Mouse (Mus musculus) CH12.LX (cell line): Measurements from ENCODE around the gene Mrpl51. TPM values are rescaled to one million over a fixed set of nuclear protein-coding genes. Genes with fewer than 3 reads are reported as not detected.

Source experiments
- DNase-seq: peaks from one replicate; pipeline ENCODE4 v3.0.0-alpha.2; 2013; ENCODE audit errors: extremely low read depth
- H3K27ac ChIP-seq: 2 replicates; pipeline ENCODE4 v1.5.1; 2012; ENCODE audit warnings: low read depth, mild to moderate bottlenecking, control low read depth, moderate library complexity; ENCODE audit not compliant: insufficient read depth
- H3K27me3 ChIP-seq: replicated peaks from 2 replicates; pipeline ENCODE3; 2012; ENCODE audit warnings: inconsistent platforms
- H3K36me3 ChIP-seq, 2 experiments: replicated peaks in 1 of 2; 2 replicates each; pipeline versions ENCODE3 to v1.6.1; 2012; ENCODE audit warnings: inconsistent platforms in 1 of 2, low read length in 1 of 2, mild to moderate bottlenecking in 1 of 2, mixed read lengths in 1 of 2, moderate library complexity in 1 of 2; ENCODE audit not compliant: control insufficient read depth in 1 of 2, insufficient read depth in 1 of 2
- H3K4me1 ChIP-seq, 2 experiments: 2 replicates each; pipeline ENCODE4 v1.6.1; 2012; ENCODE audit warnings: inconsistent platforms in 1 of 2, moderate library complexity in 1 of 2; ENCODE audit not compliant: insufficient read depth in 2 of 2, control insufficient read depth in 1 of 2
- H3K4me2 ChIP-seq: 2 replicates; pipeline ENCODE4 v1.6.1; 2012; ENCODE audit warnings: low read depth, mild to moderate bottlenecking, control low read depth; ENCODE audit not compliant: poor library complexity, insufficient read depth, severe bottlenecking
- H3K4me3 ChIP-seq, 3 experiments: fragments of 150-350 bp in 1 of 3; sonication (generic) in 1 of 3; replicated peaks in 1 of 3; 2 replicates each; pipeline versions ENCODE3 to v1.5.1; 2011 to 2012; ENCODE audit warnings: low read depth in 2 of 3, low read length in 2 of 3, mild to moderate bottlenecking in 2 of 3, moderate library complexity in 2 of 3, control low read depth in 1 of 3, improper control_type of control experiment in 1 of 3, inconsistent platforms in 1 of 3, mixed read lengths in 1 of 3; ENCODE audit not compliant: poor library complexity in 1 of 3
- H3K79me2 ChIP-seq: replicated peaks from 2 replicates; pipeline ENCODE4 v1.6.1; 2012; ENCODE audit warnings: mild to moderate bottlenecking, moderate library complexity; ENCODE audit not compliant: control insufficient read depth, poor library complexity, insufficient read depth, severe bottlenecking; ENCODE audit errors: extremely low read depth
- H3K9ac ChIP-seq: 2 replicates; pipeline ENCODE4 v1.6.1; 2012; ENCODE audit warnings: low read depth, mild to moderate bottlenecking, control low read depth, moderate library complexity; ENCODE audit not compliant: insufficient read depth
- H3K9me3 ChIP-seq: replicated peaks from 2 replicates; pipeline ENCODE3; 2012; ENCODE audit warnings: low read length, inconsistent platforms, mixed read lengths
- EP300 ChIP-seq: IDR thresholded peaks from 2 replicates; pipeline ENCODE4 v1.6.1; 2011; ENCODE audit warnings: low read length, improper control_type of control experiment
- IRF4 ChIP-seq: IDR thresholded peaks from 2 replicates; pipeline ENCODE4 v1.6.1; 2014; ENCODE audit warnings: low read depth, mild to moderate bottlenecking, inconsistent platforms, low read length, improper control_type of control experiment
- SIN3A ChIP-seq: IDR thresholded peaks from 2 replicates; pipeline ENCODE4 v1.6.1; 2012; ENCODE audit warnings: low read length, improper control_type of control experiment, inconsistent platforms
- SMC3 ChIP-seq: IDR thresholded peaks from 2 replicates; pipeline ENCODE4 v1.6.1; 2011; ENCODE audit warnings: low read depth, low read length, improper control_type of control experiment
- TBP ChIP-seq: conservative IDR thresholded peaks from 2 replicates; pipeline ENCODE4 v1.6.1; 2011; ENCODE audit warnings: low read depth, low read length, improper control_type of control experiment
- ZMIZ1 ChIP-seq: IDR thresholded peaks from 2 replicates; pipeline ENCODE4 v1.6.1; 2012; ENCODE audit warnings: low read depth, mild to moderate bottlenecking, inconsistent platforms, low read length, improper control_type of control experiment
- dilution Hi-C: fragments of 300-500 bp; cut with MboI; formaldehyde crosslinking; loops from 2 replicates; pipeline ENCODE4 v1.14.3; 2020; ENCODE audit warnings: low sequenced_read_pairs; ENCODE audit not compliant: extremely low pct_unique_long_range_greater_than_20kb, extremely low pct_ligation_motif_present
- in situ Hi-C: fragments of 300-500 bp; cut with MboI; formaldehyde crosslinking; loops from 3 replicates; pipeline ENCODE4 v1.14.3; 2019; ENCODE audit warnings: low sequenced_read_pairs, low pct_ligation_motif_present, low pct_unique_long_range_greater_than_20kb, mixed read lengths
- polyA plus RNA-seq: library from polyadenylated mRNA; unstranded; fragments of >175 nt; gene quantifications from 2 replicates; pipeline ENCODE4 v1.2.1, GENCODE M21; 2012; ENCODE audit warnings: low read depth; ENCODE audit not compliant: insufficient read length
- total RNA-seq, 2 experiments: library from RNA; depleted of rRNA; stranded (reverse); fragments of 300-350 nt in 1 of 2; fragments of >200 nt in 1 of 2; gene quantifications; 2 replicates each; pipeline ENCODE4 v1.2.3; 2012 to 2014

Mrpl51 gene
- total and polyA plus RNA-seq, 3 experiments: 120 to 184 (median 161) TPM

DNA sequence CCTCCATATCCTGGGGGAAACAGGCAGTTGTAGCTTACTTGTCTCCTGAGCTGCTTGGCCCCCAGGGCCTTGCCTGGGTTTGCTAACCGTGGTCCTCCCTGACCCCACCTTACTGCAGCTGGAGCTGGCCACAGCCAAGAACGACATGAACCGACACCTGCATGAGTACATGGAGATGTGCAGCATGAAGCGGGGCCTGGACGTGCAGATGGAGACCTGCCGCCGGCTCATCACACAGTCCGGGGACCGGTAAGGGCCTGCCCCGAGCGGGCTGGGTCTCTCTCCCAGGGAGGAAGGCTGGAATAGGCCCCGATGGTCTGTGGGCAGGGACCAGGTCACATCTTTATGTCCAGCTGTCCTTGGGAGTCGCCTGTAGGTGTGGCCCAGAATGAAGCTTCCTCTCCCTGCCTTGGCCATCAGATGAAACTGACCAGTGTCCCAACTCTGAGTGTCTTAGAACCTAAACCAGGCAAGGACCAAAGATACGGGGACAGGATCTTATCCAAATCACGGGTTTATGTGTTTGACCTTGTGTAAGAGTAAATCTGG lies 32.6 kb upstream of the Mrpl51 start:
- Histone ChIP-seq H3K9me3 (no peaks in the 10 kb centered on the region), H3K27me3 (no peaks in the 10 kb centered on the region), H3K9ac (no peak overlapping the region), H3K27ac (no peak overlapping the region), H3K79me2 (peaks cover 8% of the 10 kb centered on the region), H3K4me1 (peaks cover 3 to 18% of the 10 kb centered on the region in 2 experiments; a peak in 2 of 4 replicates), H3K36me3 (peaks cover 73 to 86% of the 10 kb centered on the region in 2 experiments), H3K4me2 (no peak overlapping the region), H3K4me3 (no peak overlapping the region)
- dilution Hi-C loops (no loop called here), in situ Hi-C loops (loop anchor here (5.0 kb wide), 1 partner anchor 113 kb away; no protein-coding TSS in a partner anchor)
- TF ChIP-seq ZMIZ1 (peak; percentile 52; the same call in 1 of the 2 replicates), IRF4 (no peak)
- no peak for DNase-seq

DNA sequence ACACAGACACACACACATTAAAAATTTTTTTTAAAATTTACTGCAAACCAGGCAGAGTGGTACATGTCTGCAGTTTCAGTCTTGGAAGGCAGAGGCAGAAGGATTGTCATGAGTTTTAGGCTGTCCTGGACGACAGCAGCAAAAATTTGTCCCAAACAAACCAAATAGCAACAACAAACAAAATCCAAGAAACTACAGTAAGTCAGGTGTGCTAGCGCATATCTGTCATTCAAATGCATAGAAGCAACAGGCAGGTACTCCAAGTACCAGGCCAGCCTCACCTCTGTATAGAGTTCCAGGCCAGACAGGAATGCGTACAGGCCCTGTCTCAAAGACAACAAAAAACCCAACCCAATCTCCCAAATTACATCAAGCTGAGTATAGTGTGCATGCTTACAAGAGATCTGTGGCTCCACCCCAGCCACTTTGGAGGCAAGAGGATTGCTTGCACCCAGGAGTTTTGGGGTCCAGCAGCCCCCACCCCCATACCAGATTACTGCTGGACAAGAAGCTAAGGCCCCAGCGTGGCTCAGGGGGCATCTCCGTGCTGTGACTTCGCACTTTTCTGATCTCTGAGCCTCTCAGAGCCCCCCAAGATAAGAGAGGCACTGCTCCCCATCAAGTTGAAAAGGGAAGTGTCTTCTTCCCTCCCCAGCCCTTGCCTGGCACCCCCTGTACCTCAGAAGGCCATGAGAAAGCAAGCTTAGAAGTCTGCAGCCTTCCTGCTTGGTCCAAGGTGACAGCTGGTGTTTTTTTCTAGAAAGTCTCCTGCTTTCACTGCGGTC lies 31.6 kb upstream of the Mrpl51 start:
- peaks cover 72 to 88% of the 10 kb centered on the region in 2 experiments for H3K36me3 ChIP-seq
- no peaks in the 10 kb centered on the region for H3K9me3 ChIP-seq
- H3K9ac ChIP-seq: no peak overlapping the region
- no peak; the same call in 1 of the 2 replicates for TF ChIP-seq SIN3A
- TF ChIP-seq, all 38 proteins: peak for 0
- DNase-seq: no peak
- dilution Hi-C loops (no loop called here), in situ Hi-C loops (loop anchor here (5.0 kb wide), 1 partner anchor 112 kb away; no protein-coding TSS in a partner anchor)
- H3K4me2 ChIP-seq: no peak overlapping the region
- H3K4me1 ChIP-seq: peaks cover 3 to 18% of the 10 kb centered on the region in 2 experiments; a peak in 2 of 4 replicates
- no peaks in the 10 kb centered on the region for H3K27me3 ChIP-seq
- H3K4me3 ChIP-seq: no peak overlapping the region
- peaks cover 17% of the 10 kb centered on the region for H3K79me2 ChIP-seq
- no peak overlapping the region for H3K27ac ChIP-seq

DNA sequence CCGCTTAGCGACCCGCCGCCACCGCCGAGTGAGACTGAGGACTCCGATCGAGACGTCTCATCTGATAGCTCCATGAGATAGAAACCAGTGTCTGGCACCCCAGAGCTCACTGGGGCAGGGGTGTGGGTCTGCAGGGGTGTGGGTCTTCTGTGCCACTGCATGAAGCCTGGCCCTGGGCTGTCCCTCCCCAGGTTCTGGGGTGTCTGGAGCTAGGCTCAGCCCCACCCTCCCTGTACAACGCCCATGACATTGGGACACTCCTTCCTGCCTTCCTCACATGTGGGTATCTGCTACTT lies 31.1 kb upstream of the Mrpl51 start:
- no peak overlapping the region for H3K9ac ChIP-seq
- H3K4me1 ChIP-seq: peaks cover 3 to 18% of the 10 kb centered on the region in 2 experiments; a peak in 2 of 4 replicates
- no peaks in the 10 kb centered on the region for H3K9me3 ChIP-seq
- dilution Hi-C loops (no loop called here), in situ Hi-C loops (no loop called here)
- H3K4me3 ChIP-seq: no peak overlapping the region
- H3K27ac ChIP-seq: no peak overlapping the region
- H3K79me2 ChIP-seq: peaks cover 21% of the 10 kb centered on the region
- no peaks in the 10 kb centered on the region for H3K27me3 ChIP-seq
- 0 out of 2 replicates have a peak, but pooled peaks have one; percentile 1 for TF ChIP-seq SMC3
- TF ChIP-seq TBP: no peak
- TF ChIP-seq EP300: no peak
- peak; percentile 29 for DNase-seq
- H3K36me3 ChIP-seq: peaks cover 67 to 82% of the 10 kb centered on the region in 2 experiments
- no peak overlapping the region for H3K4me2 ChIP-seq
